Mouse (Mus musculus) lung, adult 2 months (tissue): Measurements from ENCODE around the gene Rnf7. TPM values are rescaled to one million over a fixed set of nuclear protein-coding genes. Genes with fewer than 3 reads are reported as not detected.
A peak's percentile ranks its signal among the peaks of the same experiment; 100 is the strongest.
"Not testable (repeated sequence)": the region's sequence is repeated elsewhere in the genome, so short reads cannot be mapped to it uniquely, and the experiment has no call there.

Experiments
- DNase-seq: peaks from one replicate; pipeline ENCODE4 v3.0.0; 2022
- H3K4me1 ChIP-seq: fragments of 200-500 bp; 2 replicates; pipeline ENCODE4 v1.6.1; 2011; ENCODE audit warnings: low read length; ENCODE audit not compliant: control insufficient read depth, insufficient read depth
- H3K4me3 ChIP-seq: fragments of 200-500 bp; replicated peaks from 2 replicates; pipeline ENCODE3; 2011; ENCODE audit warnings: low read depth, mild to moderate bottlenecking, control low read depth, low read length; ENCODE audit errors: extremely low read depth
- CTCF ChIP-seq: fragments of 200-500 bp; IDR thresholded peaks from 2 replicates; pipeline ENCODE4 v1.5.1; 2011; ENCODE audit warnings: mild to moderate bottlenecking, low read length, control low read depth; ENCODE audit not compliant: insufficient read depth
- POLR2A ChIP-seq: fragments of 200-500 bp; IDR thresholded peaks from 2 replicates; pipeline ENCODE4 v1.6.1; 2011; ENCODE audit warnings: low read depth, mild to moderate bottlenecking, control low read depth, low read length, borderline replicate concordance; ENCODE audit errors: extremely low read depth
- WGBS: fragments of 180-500 bp; shearing (Covaris S2); methylation state at CpG from one replicate; pipeline ENCODE4 v1.1.7; 2018; 5-methylcytosine and 5-hydroxymethylcytosine counted together
- polyA plus RNA-seq: library from polyadenylated mRNA; depleted of rRNA; stranded (reverse); fragments of >200 nt; gene quantifications from 2 replicates; pipeline ENCODE4 v1.2.3, GENCODE M21; 2012; rRNA removed

Rnf7 gene
- polyA plus RNA-seq = 183 and 200 TPM in 2 replicates

GRCm38 (mm10) chr9:96478071-96478888 lies at the start of gene Rnf7:
Rnf7 (minus strand) TSS chr9:96478675.
- Histone ChIP-seq H3K4me1 (peaks cover 6% of the 10 kb centered on the region), H3K4me3 (peak within 1 kb of the TSS; percentile 54)
- TF ChIP-seq POLR2A (peak; percentile 73), CTCF (no peak)
- WGBS = under 1% methylated on average over 74 of the region's 74 CpGs
- peak; percentile 99 for DNase-seq

- no peak for DNase-seq
- no peak overlapping the region for H3K4me3 ChIP-seq
- no peaks in the 10 kb centered on the region for H3K4me1 ChIP-seq
- 79% methylated on average over 4 of the region's 4 CpGs for WGBS
- no peak for TF ChIP-seq POLR2A
- no peak for TF ChIP-seq CTCF
These were observed 47.5 kb upstream of the Rnf7 start for GRCm38 (mm10) chr9:96526011-96526410.

- WGBS = 43% methylated on average over 12 of the region's 12 CpGs
- TF ChIP-seq CTCF (no peak), POLR2A (no peak)
- DNase-seq = no peak
- Histone ChIP-seq H3K4me3 (no peak within 1 kb of the TSS), H3K4me1 (no peaks in the 10 kb centered on the region)
These were observed 46.6 kb upstream of the Rnf7 start, which contains the start of gene Gm28729 for GRCm38 (mm10) chr9:96524972-96525506. Gm28729 (minus strand) TSS chr9:96525264.

GRCm38 (mm10) chr9:96523148-96523547 lies 44.7 kb upstream of the Rnf7 start:
- WGBS = 88% methylated on average over 5 of the region's 5 CpGs
- no peak for TF ChIP-seq POLR2A
- no peak for TF ChIP-seq CTCF
- no peak for DNase-seq
- no peaks in the 10 kb centered on the region for H3K4me1 ChIP-seq
- H3K4me3 ChIP-seq = no peak overlapping the region

GRCm38 (mm10) chr9:96521574-96521973 lies 43.1 kb upstream of the Rnf7 start:
- H3K4me1 ChIP-seq, H3K4me3 ChIP-seq, DNase-seq: not testable (repeated sequence)
- 82% methylated on average over 2 of the region's 2 CpGs for WGBS

DNA sequence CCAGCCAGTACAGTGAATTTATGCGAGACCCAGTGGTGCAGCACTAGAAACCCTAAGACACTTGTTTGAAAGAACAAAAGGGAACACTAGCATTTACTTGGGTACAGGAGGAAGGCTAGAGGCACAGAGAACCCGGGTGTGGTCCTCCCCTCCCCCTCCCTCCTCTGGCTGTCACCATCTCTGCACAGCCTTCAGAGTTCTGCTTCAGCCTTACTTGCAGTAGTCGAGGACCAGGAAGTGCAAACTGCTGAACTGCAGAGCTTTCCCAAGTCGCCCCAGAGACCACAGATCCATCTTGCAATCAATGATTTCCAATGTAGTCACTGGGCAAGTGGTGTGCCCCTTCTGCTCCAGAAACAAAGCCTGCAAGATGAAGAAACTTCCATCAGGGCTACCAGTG lies 39.0 kb upstream of the Rnf7 start:
- no peaks in the 10 kb centered on the region for H3K4me1 ChIP-seq
- TF ChIP-seq CTCF (no peak), POLR2A (no peak)
- H3K4me3 ChIP-seq = no peak overlapping the region
- 31% methylated on average over 4 of the region's 4 CpGs for WGBS
- DNase-seq = no peak

GRCm38 (mm10) chr9:96516806-96517205 lies 38.3 kb upstream of the Rnf7 start:
- Histone ChIP-seq H3K4me1 (no peaks in the 10 kb centered on the region), H3K4me3 (no peak overlapping the region)
- WGBS = 69% methylated on average over 3 of the region's 3 CpGs
- no peak for TF ChIP-seq POLR2A
- no peak for TF ChIP-seq CTCF
- DNase-seq = no peak

DNA sequence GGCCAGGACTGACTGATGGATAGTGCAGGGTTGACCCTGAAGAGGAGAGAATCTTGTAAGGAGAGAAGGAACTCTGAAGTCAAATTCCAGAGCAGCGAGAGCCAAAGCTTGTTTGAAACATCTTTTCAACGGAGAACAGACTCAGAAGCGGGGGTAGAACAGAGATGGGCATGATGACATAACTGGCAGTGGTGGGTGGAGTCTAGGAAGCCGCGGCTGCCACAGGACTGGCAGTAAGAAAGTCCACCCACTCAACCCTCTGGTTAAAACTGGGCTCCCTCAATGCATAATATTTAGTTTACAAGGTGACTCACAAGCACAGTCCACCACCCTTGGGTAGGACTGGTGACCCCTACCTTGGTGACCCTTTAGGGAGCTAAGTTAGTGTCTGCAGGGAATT lies 37.3 kb upstream of the Rnf7 start:
- H3K4me3 ChIP-seq = no peak overlapping the region
- TF ChIP-seq CTCF = no peak
- TF ChIP-seq POLR2A = no peak
- WGBS = 67% methylated on average over 5 of the region's 5 CpGs
- no peak for DNase-seq
- H3K4me1 ChIP-seq = no peaks in the 10 kb centered on the region

DNA sequence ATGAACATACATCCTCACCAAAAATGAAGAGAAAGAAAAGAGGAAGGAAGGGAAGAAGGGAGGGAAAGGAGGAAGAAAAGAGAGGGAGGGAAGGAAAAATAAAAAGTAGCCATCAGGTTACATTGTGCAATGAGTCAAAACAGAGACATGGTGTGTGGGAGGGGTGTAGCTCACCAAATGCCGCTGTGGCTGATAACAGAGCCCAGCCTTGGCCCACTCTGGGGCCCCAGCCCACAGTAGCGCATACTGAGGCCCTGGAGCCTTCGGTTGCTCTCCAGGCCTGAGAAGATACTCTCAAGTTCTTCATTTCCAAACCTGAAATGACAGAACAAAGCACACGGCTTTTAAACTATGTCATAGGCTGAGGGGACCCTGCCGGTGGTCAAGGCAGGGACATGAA lies 35.8 kb upstream of the Rnf7 start:
- H3K4me3 ChIP-seq = no peak overlapping the region
- no peak for DNase-seq
- no peaks in the 10 kb centered on the region for H3K4me1 ChIP-seq
- TF ChIP-seq POLR2A (no peak), CTCF (no peak)
- 67% methylated on average over 5 of the region's 5 CpGs for WGBS

DNA sequence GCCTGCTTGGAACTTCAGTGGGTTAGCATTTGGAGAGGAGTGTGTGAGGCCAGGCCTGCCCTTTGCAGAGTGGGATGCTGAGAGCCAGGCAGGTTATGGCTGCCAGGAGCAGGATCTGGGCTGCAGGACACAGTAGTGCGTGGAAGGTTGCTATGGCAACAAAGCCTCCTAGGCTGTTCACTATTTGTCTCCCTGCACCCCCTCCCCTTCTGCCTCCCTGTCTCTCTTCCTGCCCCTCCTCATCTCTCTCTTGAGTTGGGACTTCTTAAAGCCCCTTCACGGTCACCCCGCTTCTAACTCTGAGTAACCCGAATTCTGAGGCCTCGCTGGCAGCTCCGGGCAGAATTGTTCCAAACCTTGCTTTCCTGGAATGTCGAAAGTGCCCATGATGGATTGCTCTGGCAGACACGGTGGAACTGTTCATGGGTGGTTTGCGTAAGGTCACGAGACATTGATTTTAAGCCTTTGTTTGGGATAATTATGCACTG lies 27.6 kb upstream of the Rnf7 start:
- Histone ChIP-seq H3K4me1 (no peaks in the 10 kb centered on the region), H3K4me3 (no peak overlapping the region)
- DNase-seq = no peak
- 22% methylated on average over 10 of the region's 10 CpGs for WGBS
- TF ChIP-seq POLR2A = no peak
- no peak for TF ChIP-seq CTCF
